ENCODE assay signal across 9 mouse cellular contexts in genomic region chr10:80357994-80358639, GRCm38 (mm10). TPM values are rescaled to one million over a fixed set of nuclear protein-coding genes. Genes with fewer than 3 reads are reported as not detected.
DNase-seq lines count a peak whose midpoint lies in the region; ATAC-seq lines count a peak whose summit lies in the region.
"Had no signal": no experiment of that assay in that cellular context is flagged by ENCODE, and none has a peak within 500 bp of the region (broad histone marks: within the 10 kb centered on the region; RNA-seq: fewer than 3 reads in every experiment).

No protein-coding gene starts in this region.

- H3K27ac ChIP-seq in forebrain, embryonic 14.5 days (ENCODE audit: low read depth, low read length), result no peak overlapping the region
- no peak overlapping the region for H3K27ac ChIP-seq in kidney, embryonic 16.5 days (ENCODE audit: low read length)

- intact Hi-C loops in left cerebral cortex, postnatal 25 days (cut with DNase I), result loop anchor here (2.0 kb wide), 1 partner anchor 15 kb away; no protein-coding TSS in a partner anchor

- 6% methylated on average over 31 of the region's 31 CpGs for WGBS in forebrain, embryonic 14.5 days
- 5% methylated on average over 30 of the region's 31 CpGs for WGBS in kidney, embryonic 16.5 days

- no peaks in the 10 kb centered on the region for H3K4me1 ChIP-seq in forebrain, embryonic 14.5 days (ENCODE audit: control insufficient read depth, insufficient read depth, low read length)
- H3K4me1 ChIP-seq in kidney, embryonic 16.5 days (ENCODE audit: insufficient read depth, low read length), result peaks cover 13% of the 10 kb centered on the region

- no peaks in the 10 kb centered on the region for H3K9me3 ChIP-seq in forebrain, embryonic 14.5 days (replicated peaks; ENCODE audit: control insufficient read depth, low read length)
- H3K9me3 ChIP-seq in kidney, embryonic 16.5 days (ENCODE audit: low read length), result no peaks in the 10 kb centered on the region

- DNase-seq in urinary bladder, postnatal 36 days (ENCODE audit: low spot score in 2 of 2), result peak; percentile 37 to 55
- no peak for DNase-seq in urinary bladder, postnatal 4 days (ENCODE audit: low spot score in 2 of 2)
- no peak for DNase-seq in forebrain, embryonic 14.5 days (ENCODE audit: low spot score)
- DNase-seq in lung, postnatal 36 days, result peak; percentile 60
- no peak for DNase-seq in natural killer cell, adult 2 months (ENCODE audit: low spot score in 2 of 2)
- no peak for DNase-seq in ovary, postnatal 10 days (ENCODE audit: low spot score)
- no peak for DNase-seq in left cerebral cortex, postnatal 25 days (ENCODE audit: low spot score in 2 of 2)

- peak overlapping the region; percentile 15; the same call in 1 of the 2 replicates for H3K4me3 ChIP-seq in forebrain, embryonic 14.5 days (ENCODE audit: low read depth, low read length)
- peak overlapping the region; percentile 29 for H3K4me3 ChIP-seq in kidney, embryonic 16.5 days (ENCODE audit: low read length)
- H3K4me3 ChIP-seq: myocyte had no signal

- ATAC-seq in forebrain, embryonic 14.5 days, result peak; percentile 43
- peak; percentile 21; the same call in 1 of the 2 replicates for ATAC-seq in kidney, embryonic 16.5 days (ENCODE audit: low FRiP score, low TSS enrichment)

- no peak overlapping the region for H3K9ac ChIP-seq in forebrain, embryonic 14.5 days (ENCODE audit: low read length)
- peak overlapping the region; percentile 31; the same call in 1 of the 2 replicates for H3K9ac ChIP-seq in kidney, embryonic 16.5 days (replicated peaks; ENCODE audit: low read length)

- H3K4me2 ChIP-seq in forebrain, embryonic 14.5 days (ENCODE audit: low read length), result peak overlapping the region; percentile 37
- H3K4me2 ChIP-seq in kidney, embryonic 16.5 days (replicated peaks; ENCODE audit: low read depth, low read length), result peak overlapping the region; percentile 51

- H3K27me3 ChIP-seq in forebrain, embryonic 14.5 days (replicated peaks; ENCODE audit: control insufficient read depth, insufficient read depth, low read length), result peaks cover 57% of the 10 kb centered on the region
- peaks cover 67% of the 10 kb centered on the region for H3K27me3 ChIP-seq in kidney, embryonic 16.5 days (ENCODE audit: insufficient read depth, low read length)

- no peaks in the 10 kb centered on the region for H3K36me3 ChIP-seq in forebrain, embryonic 14.5 days (ENCODE audit: control insufficient read depth, insufficient read depth, low read length)
- H3K36me3 ChIP-seq in kidney, embryonic 16.5 days (ENCODE audit: insufficient read depth, low read length), result no peaks in the 10 kb centered on the region

RNA-seq across cellular contexts. Expression of gene Plk5, which starts 1.9 kb away (rescaled TPM):
- 1.2 and 1.9 TPM in 2 replicates for polyA plus RNA-seq in forebrain, embryonic 14.5 days (2014; fragmentation: Nextera tagmentation; extraction: Ambion mirVana)
- 0.97 and 1.2 TPM in 2 replicates for polyA plus RNA-seq in kidney, embryonic 16.5 days (2015; fragmentation: Nextera tagmentation; extraction: Ambion mirVana)
- 10 to 100 TPM; 22.6 to 24.9 TPM for total RNA-seq in left cerebral cortex, postnatal 25 days (2021)

RNA-seq across cellular contexts. Expression of gene Adamtsl5, which starts 9.9 kb away (rescaled TPM):
- 0.48 and 0.52 TPM in 2 replicates for polyA plus RNA-seq in forebrain, embryonic 14.5 days (2014; fragmentation: Nextera tagmentation; extraction: Ambion mirVana)
- polyA plus RNA-seq in kidney, embryonic 16.5 days (2015; fragmentation: Nextera tagmentation; extraction: Ambion mirVana), result 4.8 and 5.4 TPM in 2 replicates
- 1 to 10 TPM; 5.1 to 7.4 TPM for total RNA-seq in left cerebral cortex, postnatal 25 days (2021)

RNA-seq across cellular contexts. Expression of gene Reep6, which starts 28.4 kb away (rescaled TPM):
- 2.3 and 2.7 TPM in 2 replicates for polyA plus RNA-seq in forebrain, embryonic 14.5 days (2014; fragmentation: Nextera tagmentation; extraction: Ambion mirVana)
- 11.0 and 11.5 TPM in 2 replicates for polyA plus RNA-seq in kidney, embryonic 16.5 days (2015; fragmentation: Nextera tagmentation; extraction: Ambion mirVana)
- total RNA-seq in left cerebral cortex, postnatal 25 days (2021), result 10 to 100 TPM; 10.5 to 11.2 TPM

RNA-seq across cellular contexts. Expression of gene Pcsk4, which starts 28.8 kb away (rescaled TPM):
- 1.6 and 2.4 TPM in 2 replicates for polyA plus RNA-seq in forebrain, embryonic 14.5 days (2014; fragmentation: Nextera tagmentation; extraction: Ambion mirVana)
- 8.6 and 8.8 TPM in 2 replicates for polyA plus RNA-seq in kidney, embryonic 16.5 days (2015; fragmentation: Nextera tagmentation; extraction: Ambion mirVana)
- total RNA-seq in left cerebral cortex, postnatal 25 days (2021), result 1 to 10 TPM; 4.5 to 4.6 TPM

RNA-seq across cellular contexts. Expression of gene Mex3d, which starts 29.3 kb away (rescaled TPM):
- 16.9 and 17.8 TPM in 2 replicates for polyA plus RNA-seq in forebrain, embryonic 14.5 days (2014; fragmentation: Nextera tagmentation; extraction: Ambion mirVana)
- polyA plus RNA-seq in kidney, embryonic 16.5 days (2015; fragmentation: Nextera tagmentation; extraction: Ambion mirVana), result 3.8 and 5.1 TPM in 2 replicates
- 10 to 100 TPM; 17.7 to 22.2 TPM for total RNA-seq in left cerebral cortex, postnatal 25 days (2021)

Comparison
In these comparisons a context has a peak if more than half of its experiments do, and no peak if none do; other contexts are left out.
1. DNase-seq: peak in urinary bladder, postnatal 36 days (2 of 2) and lung, postnatal 36 days (single experiment); none in urinary bladder, postnatal 4 days (0 of 2), forebrain, embryonic 14.5 days (single experiment), natural killer cell, adult 2 months (0 of 2), ovary, postnatal 10 days (single experiment) and left cerebral cortex, postnatal 25 days (0 of 2).